ENCODE assay signal across 9 mouse cellular contexts in the genomic region with DNA sequence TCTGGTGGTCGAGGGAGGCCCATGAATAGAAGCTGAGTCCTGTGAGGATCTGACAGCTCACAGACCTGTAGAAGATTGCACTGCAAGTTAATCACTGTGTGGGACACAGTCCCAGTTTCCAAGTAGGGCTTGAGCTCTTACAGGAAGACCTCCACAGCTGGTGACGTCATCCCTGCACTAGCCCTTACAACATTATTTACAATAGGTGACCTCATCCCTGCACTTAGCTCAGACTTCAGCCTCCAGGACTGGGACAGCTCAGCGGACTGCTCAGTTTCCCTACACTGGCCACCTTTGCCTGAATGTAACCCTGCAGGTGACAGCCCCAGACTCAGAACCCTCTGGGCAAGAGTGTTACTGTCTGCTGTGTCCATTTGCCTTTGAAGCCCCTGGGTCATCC.
A peak's percentile ranks its signal among the peaks of the same experiment; 100 is the strongest.
DNase-seq lines count a peak whose midpoint lies in the region; ATAC-seq and TF ChIP-seq lines count a peak whose summit lies in the region.
"Had no signal": no experiment of that assay in that cellular context is flagged by ENCODE, and none has a peak within 500 bp of the region (broad histone marks: within the 10 kb centered on the region; RNA-seq: fewer than 3 reads in every experiment).

No protein-coding gene starts in this region.

- DNase-seq in heart, postnatal 0 days (ENCODE audit: low spot score): peak; percentile 58
- DNase-seq in heart, adult 2 months: no peak
- DNase-seq in adrenal gland, adult 8-10 months: peak; percentile 14
- DNase-seq in lung, postnatal 36 days: peak; percentile 42
- DNase-seq in urinary bladder, postnatal 14 days (ENCODE audit: low spot score): no peak
- no peak for DNase-seq in kidney, adult 8-10 months
- DNase-seq: cerebellum, postnatal 25 days had no signal

- no peak overlapping the region for H3K27ac ChIP-seq in heart, postnatal 0 days (ENCODE audit: low read depth)
- no peak overlapping the region for H3K27ac ChIP-seq in heart, adult 2 months
- H3K27ac ChIP-seq in limb, embryonic 15.5 days: no peak overlapping the region

- no peaks in the 10 kb centered on the region for H3K4me1 ChIP-seq in heart, postnatal 0 days (ENCODE audit: control insufficient read depth, insufficient read depth)
- H3K4me1 ChIP-seq in heart, adult 2 months (ENCODE audit: control insufficient read depth, insufficient read depth, low read length): no peaks in the 10 kb centered on the region
- H3K4me1 ChIP-seq in limb, embryonic 15.5 days: peaks cover 10% of the 10 kb centered on the region; the same call in 1 of the 2 replicates

- TF ChIP-seq EP300 in heart, postnatal 0 days (IDR thresholded peaks at IDR 0.05; ENCODE audit: low read depth): no peak
- no peak for TF ChIP-seq EP300 in heart, adult 2 months (IDR thresholded peaks at IDR 0.05; ENCODE audit: insufficient read depth, low read depth, low read length)

- H3K9me3 ChIP-seq in heart, postnatal 0 days (replicated peaks; ENCODE audit: control insufficient read depth, low read length): no peaks in the 10 kb centered on the region
- no peaks in the 10 kb centered on the region for H3K9me3 ChIP-seq in limb, embryonic 15.5 days
- H3K9me3 ChIP-seq: hindbrain, embryonic 15.5 days had no signal

- H3K4me2 ChIP-seq in heart, postnatal 0 days (ENCODE audit: low read depth, low read length): no peak overlapping the region
- H3K4me2 ChIP-seq in limb, embryonic 15.5 days: no peak overlapping the region
- H3K4me2 ChIP-seq: hindbrain, embryonic 15.5 days had no signal

- TF ChIP-seq CTCF in heart, postnatal 0 days (IDR thresholded peaks at IDR 0.05; ENCODE audit: low read depth): no peak
- TF ChIP-seq CTCF in heart, adult 2 months (IDR thresholded peaks at IDR 0.05): no peak

- no peaks in the 10 kb centered on the region for H3K36me3 ChIP-seq in heart, postnatal 0 days (replicated peaks; ENCODE audit: control insufficient read depth, insufficient read depth, low read length)
- no peaks in the 10 kb centered on the region for H3K36me3 ChIP-seq in heart, adult 2 months (ENCODE audit: control insufficient read depth, insufficient read depth, low read length)
- H3K36me3 ChIP-seq in limb, embryonic 15.5 days: peaks cover 14% of the 10 kb centered on the region; the same call in 1 of the 2 replicates

- ATAC-seq in heart, postnatal 0 days (ENCODE audit: insufficient read depth, low read depth): peak; percentile 73
- ATAC-seq in limb, embryonic 15.5 days (ENCODE audit: insufficient number of reproducible peaks, low FRiP score, low TSS enrichment, low read depth): peak; percentile 65; the same call in 1 of the 2 replicates

- H3K4me3 ChIP-seq in heart, postnatal 0 days (ENCODE audit: low read depth, low read length): no peak overlapping the region
- H3K4me3 ChIP-seq in heart, adult 2 months: no peak overlapping the region
- H3K4me3 ChIP-seq in limb, embryonic 15.5 days: no peak overlapping the region
- H3K4me3 ChIP-seq: hindbrain, embryonic 15.5 days had no signal

- no peaks in the 10 kb centered on the region for H3K79me2 ChIP-seq in heart, adult 2 months (replicated peaks; ENCODE audit: control insufficient read depth, insufficient read depth, low read length)

- 15% methylated on average over 3 of the region's 3 CpGs for WGBS in heart, postnatal 0 days
- WGBS in heart, adult 2 months: 42% methylated on average over 3 of the region's 3 CpGs
- WGBS in limb, embryonic 15.5 days: 57% methylated on average over 3 of the region's 3 CpGs

- intact Hi-C loops in heart, adult 2 months (cut with DNase I): no loop called here

- TF ChIP-seq POLR2A in heart, adult 2 months (IDR thresholded peaks at IDR 0.05; ENCODE audit: insufficient read depth, low read depth, low read length): no peak

- no peaks in the 10 kb centered on the region for H3K27me3 ChIP-seq in heart, postnatal 0 days (ENCODE audit: control insufficient read depth, insufficient read depth, low read length)
- no peaks in the 10 kb centered on the region for H3K27me3 ChIP-seq in heart, adult 2 months (ENCODE audit: control insufficient read depth, insufficient read depth, low read length)
- H3K27me3 ChIP-seq in limb, embryonic 15.5 days: no peaks in the 10 kb centered on the region
- H3K27me3 ChIP-seq: hindbrain, embryonic 15.5 days had no signal

- H3K9ac ChIP-seq in heart, postnatal 0 days (replicated peaks; ENCODE audit: low read depth, low read length): no peak overlapping the region
- no peak overlapping the region for H3K9ac ChIP-seq in heart, adult 2 months (ENCODE audit: low read depth, low read length)
- H3K9ac ChIP-seq in limb, embryonic 15.5 days: no peak overlapping the region
- H3K9ac ChIP-seq: hindbrain, embryonic 15.5 days had no signal

Comparison
In these comparisons a context has a peak if more than half of its experiments do, and no peak if none do; other contexts are left out.
1. DNase-seq: peak in heart, postnatal 0 days (single experiment), adrenal gland, adult 8-10 months (single experiment) and lung, postnatal 36 days (single experiment); none in heart, adult 2 months (0 of 2), urinary bladder, postnatal 14 days (single experiment) and kidney, adult 8-10 months (0 of 2).